8 mouse cellular contexts compared by ENCODE assay signal in the genomic region with DNA sequence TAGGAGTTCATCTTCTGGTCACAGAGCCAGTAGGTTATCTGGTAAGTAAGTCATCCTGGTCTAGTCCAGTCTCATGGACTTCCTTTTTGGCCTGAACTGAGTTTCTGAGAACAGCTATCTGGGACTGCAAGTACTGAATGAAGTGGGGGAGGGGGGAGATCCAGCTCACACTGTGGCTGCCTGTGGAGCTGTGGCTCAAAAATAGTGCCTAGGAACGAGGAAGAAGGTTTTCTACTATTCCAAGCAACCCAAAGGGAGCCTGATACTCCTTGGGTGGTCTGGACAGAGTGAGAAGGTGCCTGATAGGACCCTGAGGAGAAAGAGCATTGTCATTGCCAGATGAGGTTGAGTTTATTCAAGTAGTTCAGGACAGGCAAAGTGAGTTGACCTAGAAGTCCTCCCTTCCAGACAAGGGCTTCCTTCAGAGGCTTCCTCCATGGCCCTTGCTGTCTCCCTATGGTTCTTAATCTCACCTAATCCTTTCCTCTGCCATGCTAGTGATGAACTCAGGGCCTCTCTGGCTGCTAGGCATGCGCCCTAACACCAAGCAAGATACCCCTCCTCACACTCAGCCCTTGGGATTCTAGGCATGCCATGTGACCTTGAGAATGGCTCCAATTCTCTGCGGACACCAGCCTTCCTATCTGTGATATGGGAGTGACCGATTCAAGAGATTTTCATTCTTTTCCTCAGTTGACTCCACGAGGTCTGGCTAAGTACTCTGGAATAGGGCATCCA. TPM values are rescaled to one million over a fixed set of nuclear protein-coding genes. Genes with fewer than 3 reads are reported as not detected.
DNase-seq lines count a peak whose midpoint lies in the region; ATAC-seq and TF ChIP-seq lines count a peak whose summit lies in the region.

No protein-coding gene starts in this region.

- no peaks in the 10 kb centered on the region for H3K79me2 ChIP-seq in heart, adult 2 months (replicated peaks; ENCODE audit: control insufficient read depth, insufficient read depth, low read length)

- no peak for TF ChIP-seq CTCF in heart, adult 2 months (IDR thresholded peaks at IDR 0.05)

- H3K9ac ChIP-seq in heart, adult 2 months (ENCODE audit: low read depth, low read length), result peak overlapping the region; percentile 70
- peak overlapping the region; percentile 57; the same call in 1 of the 2 replicates for H3K9ac ChIP-seq in intestine, embryonic 14.5 days (ENCODE audit: low read length)
- H3K9ac ChIP-seq in neural tube, embryonic 13.5 days, result peak overlapping the region; percentile 94

- TF ChIP-seq POLR2A in heart, adult 2 months (IDR thresholded peaks at IDR 0.05; ENCODE audit: insufficient read depth, low read depth, low read length), result no peak

- H3K4me1 ChIP-seq in heart, adult 2 months (ENCODE audit: control insufficient read depth, insufficient read depth, low read length), result peaks cover 5% of the 10 kb centered on the region
- peaks cover 23% of the 10 kb centered on the region for H3K4me1 ChIP-seq in embryonic facial prominence, embryonic 10.5 days
- H3K4me1 ChIP-seq in intestine, embryonic 14.5 days (replicated peaks; ENCODE audit: control insufficient read depth, insufficient read depth, low read length), result peaks cover 10% of the 10 kb centered on the region
- peaks cover 30% of the 10 kb centered on the region for H3K4me1 ChIP-seq in neural tube, embryonic 13.5 days (replicated peaks)

- peaks cover 5% of the 10 kb centered on the region; the same call in 1 of the 2 replicates for H3K36me3 ChIP-seq in heart, adult 2 months (ENCODE audit: control insufficient read depth, insufficient read depth, low read length)
- H3K36me3 ChIP-seq in embryonic facial prominence, embryonic 10.5 days (replicated peaks), result peaks cover 13% of the 10 kb centered on the region
- H3K36me3 ChIP-seq in intestine, embryonic 14.5 days (ENCODE audit: control insufficient read depth, insufficient read depth, low read length), result peaks cover 6% of the 10 kb centered on the region
- peaks cover 12% of the 10 kb centered on the region for H3K36me3 ChIP-seq in neural tube, embryonic 13.5 days

- no peak; the same call in 1 of the 2 replicates for ATAC-seq in intestine, embryonic 14.5 days (replicated peaks; ENCODE audit: low FRiP score, low TSS enrichment, low read depth)
- ATAC-seq in neural tube, embryonic 13.5 days (ENCODE audit: low read depth), result peak; percentile 8

- DNase-seq in heart, adult 2 months, result peak in 1 of 2 experiments; percentile 34
- no peak for DNase-seq in heart, postnatal 25 days (ENCODE audit: low spot score)
- DNase-seq in 416B (ENCODE audit: low read depth), result peak; percentile 47
- DNase-seq in embryonic facial prominence, embryonic 10.5 days (ENCODE audit: low spot score), result peak; percentile 11
- no peak for DNase-seq in intestine, embryonic 14.5 days (ENCODE audit: low spot score)
- no peak for DNase-seq in urinary bladder, postnatal 25 days (ENCODE audit: low spot score)
- no peak for DNase-seq in left cerebral cortex, postnatal 36 days (ENCODE audit: low spot score in 2 of 2)

- no peaks in the 10 kb centered on the region for H3K27me3 ChIP-seq in heart, adult 2 months (ENCODE audit: control insufficient read depth, insufficient read depth, low read length)
- H3K27me3 ChIP-seq in embryonic facial prominence, embryonic 10.5 days (replicated peaks; ENCODE audit: low read depth, poor library complexity, severe bottlenecking), result no peaks in the 10 kb centered on the region; the same call in 1 of the 2 replicates
- no peaks in the 10 kb centered on the region for H3K27me3 ChIP-seq in intestine, embryonic 14.5 days (replicated peaks; ENCODE audit: control insufficient read depth, insufficient read depth, low read length)
- H3K27me3 ChIP-seq in neural tube, embryonic 13.5 days, result no peaks in the 10 kb centered on the region

- TF ChIP-seq EP300 in heart, adult 2 months (IDR thresholded peaks at IDR 0.05; ENCODE audit: insufficient read depth, low read depth, low read length), result no peak

- H3K4me2 ChIP-seq in intestine, embryonic 14.5 days (ENCODE audit: low read length), result peak overlapping the region; percentile 62
- H3K4me2 ChIP-seq in neural tube, embryonic 13.5 days, result peak overlapping the region; percentile 81

- peak overlapping the region; percentile 86 for H3K27ac ChIP-seq in heart, adult 2 months
- H3K27ac ChIP-seq in embryonic facial prominence, embryonic 10.5 days (replicated peaks), result peak overlapping the region; percentile 94
- peak overlapping the region; percentile 33; the same call in 1 of the 2 replicates for H3K27ac ChIP-seq in intestine, embryonic 14.5 days (ENCODE audit: low read depth)
- H3K27ac ChIP-seq in neural tube, embryonic 13.5 days (replicated peaks), result peak overlapping the region; percentile 100

- peak overlapping the region; percentile 92 for H3K4me3 ChIP-seq in heart, adult 2 months
- H3K4me3 ChIP-seq in embryonic facial prominence, embryonic 10.5 days, result peak overlapping the region; percentile 87
- H3K4me3 ChIP-seq in intestine, embryonic 14.5 days (ENCODE audit: low read depth, low read length), result peak overlapping the region; percentile 53
- peak overlapping the region; percentile 77 for H3K4me3 ChIP-seq in neural tube, embryonic 13.5 days

- WGBS in heart, adult 2 months, result 28% methylated on average over 5 of the region's 5 CpGs
- WGBS in embryonic facial prominence, embryonic 10.5 days, result 33% methylated on average over 5 of the region's 5 CpGs
- 34% methylated on average over 5 of the region's 5 CpGs for WGBS in intestine, embryonic 14.5 days
- 34% methylated on average over 5 of the region's 5 CpGs for WGBS in neural tube, embryonic 13.5 days

- intact Hi-C loops in heart, adult 2 months (cut with DNase I), result no loop called here
- intact Hi-C loops in heart, postnatal 25 days (cut with DNase I), result loop anchor here (5.0 kb wide), 2 partner anchors 120 to 180 kb away; no protein-coding TSS in a partner anchor
- intact Hi-C loops in left cerebral cortex, postnatal 36 days (cut with DNase I), result loop anchor here (5.0 to 10.0 kb wide), 3 partner anchors 65 to 882 kb away; partner anchors contain the start of genes Mrpl48, Pgm2l1 and Rab6a

- H3K9me3 ChIP-seq in embryonic facial prominence, embryonic 10.5 days, result no peaks in the 10 kb centered on the region
- no peaks in the 10 kb centered on the region for H3K9me3 ChIP-seq in intestine, embryonic 14.5 days (ENCODE audit: control insufficient read depth, low read length)
- H3K9me3 ChIP-seq in neural tube, embryonic 13.5 days, result no peaks in the 10 kb centered on the region

RNA-seq across cellular contexts. Expression of gene Fchsd2, which starts 14.6 kb away (rescaled TPM):
- total RNA-seq in heart, adult 2 months (2021), result 10 to 100 TPM; 20.9 to 22.4 TPM
- polyA plus RNA-seq in heart, adult 2 months (2012; rRNA removed), result 5.6 and 8.1 TPM in 2 replicates
- total RNA-seq in heart, postnatal 25 days (2021), result 10 to 100 TPM; 20.1 to 29.1 TPM
- 18.7 and 20.9 TPM in 2 replicates for polyA plus RNA-seq in embryonic facial prominence, embryonic 10.5 days (2016; fragmentation: Nextera tagmentation; extraction: Ambion mirVana)
- 24.4 and 26.0 TPM in 2 replicates for polyA plus RNA-seq in intestine, embryonic 14.5 days (2014; fragmentation: Nextera tagmentation; extraction: Ambion mirVana)
- 36.8 and 37.3 TPM in 2 replicates for polyA plus RNA-seq in neural tube, embryonic 13.5 days (2015; fragmentation: Nextera tagmentation; extraction: Ambion mirVana)
- total RNA-seq in left cerebral cortex, postnatal 36 days (2021), result 10 to 100 TPM; 31.3 to 41.8 TPM

Comparison
In these comparisons a context has a peak if more than half of its experiments do, and no peak if none do; other contexts are left out.
1. DNase-seq: peak in 416B (single experiment) and embryonic facial prominence, embryonic 10.5 days (single experiment); none in heart, postnatal 25 days (single experiment), intestine, embryonic 14.5 days (single experiment), urinary bladder, postnatal 25 days (single experiment) and left cerebral cortex, postnatal 36 days (0 of 2).
2. H3K27ac ChIP-seq: peak in every context shown above with its lines; median percentile 100 in neural tube, embryonic 13.5 days; 94 in embryonic facial prominence, embryonic 10.5 days; 86 in heart, adult 2 months; 33 in intestine, embryonic 14.5 days.
3. Peak in every context shown above with its lines, with median percentiles within 50 percentile points of each other: H3K4me3 ChIP-seq and H3K9ac ChIP-seq.